Mouse (Mus musculus): Measurements from ENCODE around the gene Hist1h2ah.
"Not testable (repeated sequence)": the region's sequence is repeated elsewhere in the genome, so short reads cannot be mapped to it uniquely, and the experiment has no call there.

The Hist1h2ah gene

GRCm38 (mm10) chr13:22035267-22036148 lies at the start of gene Hist1h2ah, which contains the start of gene Hist1h2bk:
Hist1h2ah (minus strand) TSS chr13:22035568.
Hist1h2bk (plus strand) TSS chr13:22035870.
- CTCF ChIA-PET: interaction anchor here (0.5 kb wide), 1 partner anchor 8 kb away, joined by 3 read pairs; the partner anchor contains the start of gene Hist1h2bj

GRCm38 (mm10) chr13:22084140-22084539 lies 48.8 kb upstream of the Hist1h2ah start, which contains the start of gene Vmn1r188:
Vmn1r188 (plus strand) TSS chr13:22084440.
- CTCF ChIA-PET: not testable (repeated sequence)

- CTCF ChIA-PET: no interaction called here
Measured at GRCm38 (mm10) chr13:22063468-22063867, 28.1 kb upstream of the Hist1h2ah start.

- CTCF ChIA-PET: no interaction called here
Measured at GRCm38 (mm10) chr13:22061422-22061821, 26.1 kb upstream of the Hist1h2ah start.

GRCm38 (mm10) chr13:22053754-22054153 lies 18.4 kb upstream of the Hist1h2ah start:
- CTCF ChIA-PET: no interaction called here

- CTCF ChIA-PET: interaction anchor here (0.7 kb wide), 1 partner anchor 336 kb away, joined by 3 read pairs; no protein-coding TSS in a partner anchor
Measured at GRCm38 (mm10) chr13:22051523-22051859, 16.1 kb upstream of the Hist1h2ah start.

GRCm38 (mm10) chr13:22050591-22051522 lies 15.5 kb upstream of the Hist1h2ah start:
- CTCF ChIA-PET: no interaction called here

GRCm38 (mm10) chr13:22049737-22050440 lies 14.5 kb upstream of the Hist1h2ah start:
- CTCF ChIA-PET: no interaction called here

- CTCF ChIA-PET: interaction anchor here (0.5 to 0.7 kb wide), 3 partner anchors 56 to 1402 kb away, joined by 3 to 16 read pairs (median 6); no protein-coding TSS in a partner anchor
Measured at GRCm38 (mm10) chr13:22049041-22049440, 13.7 kb upstream of the Hist1h2ah start.

- CTCF ChIA-PET: no interaction called here
Measured at GRCm38 (mm10) chr13:22045311-22045710, 9.9 kb upstream of the Hist1h2ah start.

GRCm38 (mm10) chr13:22044432-22045155 lies 9.2 kb upstream of the Hist1h2ah start:
- CTCF ChIA-PET: interaction anchor here (0.6 kb wide), 1 partner anchor 114 kb away, joined by 4 read pairs; no protein-coding TSS in a partner anchor

GRCm38 (mm10) chr13:22043503-22044431 lies 8.4 kb upstream of the Hist1h2ah start:
- CTCF ChIA-PET: interaction anchor here (0.6 to 1.1 kb wide), 6 partner anchors 8 to 1389 kb away, joined by 3 to 14 read pairs (median 4); partner anchors contain the start of genes Hist1h2ah and Hist1h2bk

- CTCF ChIA-PET: interaction anchor here (0.7 to 1.1 kb wide), 3 partner anchors 7 to 1390 kb away, joined by 3 read pairs; partner anchors contain the start of genes Hist1h2ah and Hist1h2bk
Measured at GRCm38 (mm10) chr13:22042568-22043502, 7.5 kb upstream of the Hist1h2ah start, which contains the start of the genes Hist1h2ag and Hist1h2bj. Hist1h2ag (minus strand) TSS chr13:22042944. Hist1h2bj (plus strand) TSS chr13:22043214.

- CTCF ChIA-PET: interaction anchor here (0.7 kb wide), 1 partner anchor 1419 kb away, joined by 3 read pairs; no protein-coding TSS in a partner anchor
Measured at GRCm38 (mm10) chr13:22041651-22042567, 6.5 kb upstream of the Hist1h2ah start.

GRCm38 (mm10) chr13:22041142-22041536 lies 5.8 kb upstream of the Hist1h2ah start, which contains the start of gene Hist1h4i:
Hist1h4i (minus strand) TSS chr13:22041362.
- CTCF ChIA-PET: interaction anchor here (1.5 kb wide), 1 partner anchor 12 kb away, joined by 4 read pairs; no protein-coding TSS in a partner anchor

- CTCF ChIA-PET: interaction anchor here (1.5 kb wide), 1 partner anchor 11 kb away, joined by 4 read pairs; no protein-coding TSS in a partner anchor
Measured at GRCm38 (mm10) chr13:22040464-22041141, 5.2 kb upstream of the Hist1h2ah start.
